Mouse (Mus musculus): ENCODE measurements at regions not wholly inside any gene's neighbourhood (a gene's known extent, or its start where the extent isn't known, plus 50 kb on each side); places are given as distances from the start of the nearest gene placed in this dataset.

DNA sequence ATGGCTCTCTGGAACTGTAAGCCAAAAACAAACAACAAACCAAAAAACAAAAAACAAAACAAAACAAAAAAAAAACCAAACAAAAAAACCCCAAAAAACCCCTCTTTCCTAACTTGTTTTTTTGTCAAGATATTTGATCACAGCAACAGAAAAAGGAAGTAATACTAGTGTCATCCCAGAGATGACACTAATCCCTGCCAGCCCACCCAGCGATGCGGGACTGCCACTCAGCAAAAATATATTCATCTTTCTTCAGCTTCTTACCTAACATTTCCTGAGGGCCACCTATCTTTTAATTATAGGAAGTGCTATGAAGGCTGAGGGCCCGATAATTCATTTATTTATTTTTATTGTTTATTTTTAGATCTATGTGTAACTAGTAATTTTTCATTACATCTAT, 88.3 kb upstream of the Arid5b start:
- TF ChIP-seq CTCF (IDR thresholded peaks at IDR 0.05; ENCODE audit: low read depth, low read length) (no peak), POLR2A (IDR thresholded peaks at IDR 0.05; ENCODE audit: borderline replicate concordance, low read depth, low read length) (no peak)
